Mouse (Mus musculus) brain, embryonic 14.5 days (tissue): ENCODE measurements around the gene Ankrd24.

ENCODE experiments used
- CTCF ChIP-seq: fragments of 200-500 bp; IDR thresholded peaks from 2 replicates; pipeline ENCODE4 v1.5.1; 2012; ENCODE audit warnings: inconsistent platforms, mild to moderate bottlenecking, moderate library complexity, borderline replicate concordance; ENCODE audit not compliant: insufficient read depth, insufficient read length; ENCODE audit errors: extremely low read depth
- POLR2A ChIP-seq: fragments of 200-500 bp; IDR thresholded peaks from 2 replicates; pipeline ENCODE4 v1.6.1; 2012; ENCODE audit warnings: mild to moderate bottlenecking, inconsistent platforms, borderline replicate concordance; ENCODE audit not compliant: poor library complexity, insufficient read depth, insufficient read length, severe bottlenecking; ENCODE audit errors: extremely low read depth

GRCm38 (mm10) chr10:81655178-81655577 is 26.8 kb downstream of the Ankrd24 start:
- no peak for TF ChIP-seq POLR2A
- TF ChIP-seq CTCF: no peak
